Mouse (Mus musculus) hindbrain, embryonic 11.5 days (tissue): ENCODE measurements around the gene Lmntd2. TPM values are rescaled to one million over a fixed set of nuclear protein-coding genes. Genes with fewer than 3 reads are reported as not detected.

ENCODE experiments used
- ATAC-seq: fragments of 200-750 bp; cut with Nextera tagmentation; 2 replicates; pipeline ENCODE4 v1.8.0; 2017; ENCODE audit warnings: mild to moderate bottlenecking, moderate TSS enrichment, moderate library complexity; ENCODE audit not compliant: low FRiP score
- DNase-seq: peaks from one replicate; pipeline ENCODE4 v3.0.0-alpha.2; 2015; ENCODE audit warnings: low spot score
- H3K27ac ChIP-seq: fragments of 300-500 bp; sonication (generic); 2 replicates; pipeline ENCODE4 v1.5.1; 2014; ENCODE audit warnings: mild to moderate bottlenecking, low read depth, low read length
- H3K27me3 ChIP-seq: fragments of 300-500 bp; sonication (generic); 2 replicates; pipeline ENCODE4 v1.6.1; 2014; ENCODE audit warnings: mild to moderate bottlenecking, low read length, moderate library complexity, mixed read lengths; ENCODE audit not compliant: control insufficient read depth, insufficient read depth
- H3K36me3 ChIP-seq: fragments of 300-500 bp; sonication (generic); 2 replicates; pipeline ENCODE4 v1.6.1; 2014; ENCODE audit warnings: mild to moderate bottlenecking, low read length, moderate library complexity, mixed read lengths; ENCODE audit not compliant: control insufficient read depth, insufficient read depth
- H3K4me1 ChIP-seq: fragments of 300-500 bp; sonication (generic); replicated peaks from 2 replicates; pipeline ENCODE4 v1.6.1; 2014; ENCODE audit warnings: low read length, mixed read lengths; ENCODE audit not compliant: control insufficient read depth, insufficient read depth
- H3K4me2 ChIP-seq: fragments of 300-500 bp; sonication (generic); replicated peaks from 2 replicates; pipeline ENCODE4 v1.6.1; 2014; ENCODE audit warnings: mild to moderate bottlenecking, low read depth, low read length
- H3K4me3 ChIP-seq: fragments of 300-500 bp; sonication (generic); 2 replicates; pipeline ENCODE4 v1.5.1; 2014; ENCODE audit warnings: low read depth, low read length
- H3K9ac ChIP-seq: fragments of 300-500 bp; sonication (generic); 2 replicates; pipeline ENCODE4 v1.6.1; 2014; ENCODE audit warnings: low read depth, low read length
- H3K9me3 ChIP-seq: fragments of 300-500 bp; sonication (generic); 2 replicates; pipeline ENCODE4 v1.6.1; 2016; ENCODE audit warnings: low read length; ENCODE audit not compliant: control insufficient read depth
- WGBS: fragments of 180-500 bp; shearing (Covaris S2); extraction: QIAGEN DNeasy Blood & Tissue Kit; methylation state at CpG from one replicate; pipeline ENCODE4 v1.1.7; 2014; 5-methylcytosine and 5-hydroxymethylcytosine counted together
- microRNA counts: library from miRNA; unstranded; fragments of <30 nt; microRNA quantifications from one replicate; lab custom pipeline; 2015
- polyA plus RNA-seq: library from polyadenylated mRNA; unstranded; fragments of >200 nt; fragmentation: Nextera tagmentation; extraction: Ambion mirVana; gene quantifications from 2 replicates; pipeline ENCODE4 v1.2.1, GENCODE M21; 2014

Gene Lmntd2
- polyA plus RNA-seq, 1 experiment from 2014 or later, result 2.3 TPM

GRCm38 (mm10) chr7:141169300-141169699 lies 44.6 kb downstream of the Lmntd2 start:
- H3K27ac ChIP-seq, result no peak overlapping the region
- WGBS, result 92% methylated on average over 1 of the region's 1 CpGs
- H3K27me3 ChIP-seq, result no peaks in the 10 kb centered on the region
- 0 out of 2 replicates have a peak, but pooled peaks cover 3% of the 10 kb centered on the region for H3K4me1 ChIP-seq
- H3K4me2 ChIP-seq, result no peak overlapping the region
- H3K36me3 ChIP-seq, result no peaks in the 10 kb centered on the region
- no peak overlapping the region for H3K4me3 ChIP-seq
- DNase-seq (no peak), ATAC-seq (no peak)
- no peak overlapping the region for H3K9ac ChIP-seq
- no peaks in the 10 kb centered on the region for H3K9me3 ChIP-seq

GRCm38 (mm10) chr7:141168518-141168953 lies 45.3 kb downstream of the Lmntd2 start:
- H3K4me1 ChIP-seq, result 0 out of 2 replicates have a peak, but pooled peaks cover 3% of the 10 kb centered on the region
- H3K36me3 ChIP-seq, result no peaks in the 10 kb centered on the region
- no peaks in the 10 kb centered on the region for H3K9me3 ChIP-seq
- H3K4me3 ChIP-seq, result peak overlapping the region; percentile 26
- DNase-seq (peak; percentile 27), ATAC-seq (no peak)
- H3K4me2 ChIP-seq, result peak overlapping the region; percentile 45
- H3K27me3 ChIP-seq, result no peaks in the 10 kb centered on the region
- H3K9ac ChIP-seq, result peak overlapping the region; percentile 58
- H3K27ac ChIP-seq, result no peak overlapping the region
- 3% methylated on average over 21 of the region's 22 CpGs for WGBS

GRCm38 (mm10) chr7:141167901-141168517 lies 45.9 kb downstream of the Lmntd2 start:
- 22% methylated on average over 7 of the region's 7 CpGs for WGBS
- no peaks in the 10 kb centered on the region for H3K9me3 ChIP-seq

GRCm38 (mm10) chr7:141164850-141165249 lies 49.0 kb downstream of the Lmntd2 start:
- no peak overlapping the region for H3K27ac ChIP-seq
- H3K9ac ChIP-seq, result no peak overlapping the region
- no peaks in the 10 kb centered on the region for H3K9me3 ChIP-seq
- no peak overlapping the region for H3K4me3 ChIP-seq
- ATAC-seq, result no peak
- no peaks in the 10 kb centered on the region for H3K27me3 ChIP-seq
- 88% methylated on average over 6 of the region's 6 CpGs for WGBS
- DNase-seq, result no peak
- H3K36me3 ChIP-seq, result no peaks in the 10 kb centered on the region
- H3K4me1 ChIP-seq, result 0 out of 2 replicates have a peak, but pooled peaks cover 3% of the 10 kb centered on the region
- no peak overlapping the region for H3K4me2 ChIP-seq

More at GRCm38 (mm10) chr7:141167901-141168517, 45.9 kb downstream of the Lmntd2 start:
- H3K9ac ChIP-seq, result peak overlapping the region; percentile 58
- peak overlapping the region; percentile 45 for H3K4me2 ChIP-seq
- H3K27ac ChIP-seq, result no peak overlapping the region
- H3K4me3 ChIP-seq, result peak overlapping the region; percentile 26
- no peaks in the 10 kb centered on the region for H3K27me3 ChIP-seq
- DNase-seq (no peak), ATAC-seq (no peak)
- no peaks in the 10 kb centered on the region for H3K36me3 ChIP-seq
- H3K4me1 ChIP-seq, result 0 out of 2 replicates have a peak, but pooled peaks cover 3% of the 10 kb centered on the region

- Histone ChIP-seq H3K9ac (no peak overlapping the region), H3K27me3 (no peaks in the 10 kb centered on the region), H3K36me3 (no peaks in the 10 kb centered on the region), H3K9me3 (no peaks in the 10 kb centered on the region), H3K27ac (no peak overlapping the region), H3K4me3 (no peak overlapping the region), H3K4me2 (no peak overlapping the region), H3K4me1 (0 out of 2 replicates have a peak, but pooled peaks cover 3% of the 10 kb centered on the region)
- DNase-seq (no peak), ATAC-seq (no peak)
- 93% methylated on average over 7 of the region's 7 CpGs for WGBS
Observed at GRCm38 (mm10) chr7:141164397-141164796, 49.5 kb downstream of the Lmntd2 start.

MicroRNA genes within 50 kb of the gene (microRNA counts, 519-probe panel; counts per million panel counts)
- 4,696 counts per million, percentile 56 among the panel's probes with 10 or more counts for microRNA mmu-miR-210 (lab: Ali Mortazavi, UCI)

Other genes starting within 250 kb of the Lmntd2 start
- gene Ifitm1, start 246.9 kb downstream of the Lmntd2 start, polyA plus RNA-seq, result 6.9 and 7.8 TPM in 2 replicates
- gene Ifitm3, start 203.3 kb downstream of the Lmntd2 start, polyA plus RNA-seq, result 18.6 and 20.6 TPM in 2 replicates
- gene Ifitm6, start 196.2 kb downstream of the Lmntd2 start, polyA plus RNA-seq, result 0.24 TPM in 1 of 2 replicates, not detected in the other
- gene Gm17387, start 184.9 kb downstream of the Lmntd2 start, polyA plus RNA-seq, result not detected in 2 replicates
- 15.1 and 18.1 TPM in 2 replicates for gene B4galnt4, start 153.0 kb downstream of the Lmntd2 start, polyA plus RNA-seq
- gene Pkp3, start 135.9 kb downstream of the Lmntd2 start, polyA plus RNA-seq, result 2.0 and 2.6 TPM in 2 replicates
- gene Sigirr, start 113.5 kb downstream of the Lmntd2 start, polyA plus RNA-seq, result 1.0 and 2.1 TPM in 2 replicates
- 0.48 and 0.70 TPM in 2 replicates for gene Ano9, start 96.3 kb downstream of the Lmntd2 start, polyA plus RNA-seq
- 65.2 and 73.5 TPM in 2 replicates for gene Ptdss2, start 91.7 kb downstream of the Lmntd2 start, polyA plus RNA-seq
- gene Rnh1, start 41.2 kb downstream of the Lmntd2 start, polyA plus RNA-seq, result 59.6 and 64.4 TPM in 2 replicates
- 98.0 and 99.6 TPM in 2 replicates for gene Hras, start 20.1 kb downstream of the Lmntd2 start, polyA plus RNA-seq
- 6.2 and 7.8 TPM in 2 replicates for gene Lrrc56, start 19.9 kb downstream of the Lmntd2 start, polyA plus RNA-seq
- gene Rassf7, start 1.8 kb upstream of the Lmntd2 start, polyA plus RNA-seq, result 36.4 and 37.8 TPM in 2 replicates
- 67.1 and 78.6 TPM in 2 replicates for gene Phrf1, start 14.7 kb upstream of the Lmntd2 start, polyA plus RNA-seq
- gene Irf7, start 52.4 kb upstream of the Lmntd2 start, polyA plus RNA-seq, result 0.77 and 1.1 TPM in 2 replicates
- not detected in 2 replicates for gene Cdhr5, start 62.7 kb upstream of the Lmntd2 start, polyA plus RNA-seq
- gene Sct, start 65.1 kb upstream of the Lmntd2 start, polyA plus RNA-seq, result 4.8 and 5.1 TPM in 2 replicates
- gene Drd4, start 77.9 kb upstream of the Lmntd2 start, polyA plus RNA-seq, result 0.25 and 0.33 TPM in 2 replicates
- gene Deaf1, start 113.6 kb upstream of the Lmntd2 start, polyA plus RNA-seq, result 70.0 and 75.9 TPM in 2 replicates
- gene Tmem80, start 113.7 kb upstream of the Lmntd2 start, polyA plus RNA-seq, result 29.7 and 31.9 TPM in 2 replicates
- gene Eps8l2, start 124.8 kb upstream of the Lmntd2 start, polyA plus RNA-seq, result 2.1 and 2.6 TPM in 2 replicates
- gene Taldo1, start 178.1 kb upstream of the Lmntd2 start, polyA plus RNA-seq, result 389 and 395 TPM in 2 replicates
- gene Gatd1, start 200.1 kb upstream of the Lmntd2 start, polyA plus RNA-seq, result 43.3 and 48.1 TPM in 2 replicates
- gene Cend1, start 215.4 kb upstream of the Lmntd2 start, polyA plus RNA-seq, result 6.8 and 7.2 TPM in 2 replicates
- gene Slc25a22, start 223.8 kb upstream of the Lmntd2 start, polyA plus RNA-seq, result 33.9 and 36.6 TPM in 2 replicates
- gene Pidd1, start 229.9 kb upstream of the Lmntd2 start, polyA plus RNA-seq, result 8.3 and 8.6 TPM in 2 replicates
- gene Rplp2, start 233.3 kb upstream of the Lmntd2 start, polyA plus RNA-seq, result 870 and 939 TPM in 2 replicates
- 13.7 and 14.2 TPM in 2 replicates for gene Pnpla2, start 241.1 kb upstream of the Lmntd2 start, polyA plus RNA-seq
- 4.4 and 4.5 TPM in 2 replicates for gene Cracr2b, start 247.0 kb upstream of the Lmntd2 start, polyA plus RNA-seq